In genomic region chr6:88918802-88919201, GRCm38 (mm10) we compare ENCODE assay signal across 15 mouse cellular contexts.
"Had no signal": no experiment of that assay in that cellular context is flagged by ENCODE, and none has a peak within 500 bp of the region (broad histone marks: within the 10 kb centered on the region; RNA-seq: fewer than 3 reads in every experiment).

No protein-coding gene starts in this region.

- H3K27ac ChIP-seq: intestine, embryonic 15.5 days; kidney, embryonic 15.5 days; left cerebral cortex, adult 2 months; liver, embryonic 14.5 days; lung, embryonic 15.5 days; midbrain, embryonic 10.5 days had no signal

- H3K27me3 ChIP-seq: intestine, embryonic 15.5 days; kidney, embryonic 15.5 days; lung, embryonic 15.5 days had no signal

- DNase-seq: kidney, adult 11 months; kidney, adult 8-10 months; kidney, postnatal 10 days; kidney, postnatal 36 days; layer of hippocampus, postnatal 36 days; midbrain, embryonic 14.5 days; thymus, adult 18-20 months had no signal

- H3K4me1 ChIP-seq: intestine, embryonic 15.5 days; kidney, embryonic 15.5 days had no signal

- ATAC-seq: hindbrain, embryonic 16.5 days; intestine, embryonic 15.5 days had no signal

- H3K4me3 ChIP-seq: intestine, embryonic 15.5 days; kidney, embryonic 15.5 days; left cerebral cortex, adult 2 months; lung, embryonic 15.5 days; megakaryocyte, embryonic 14.5 days had no signal

- H3K9ac ChIP-seq: intestine, embryonic 15.5 days; kidney, embryonic 15.5 days; liver, embryonic 14.5 days; lung, embryonic 15.5 days had no signal

- H3K36me3 ChIP-seq: intestine, embryonic 15.5 days; kidney, embryonic 15.5 days; lung, embryonic 15.5 days; midbrain, embryonic 10.5 days had no signal

- H3K9me3 ChIP-seq: intestine, embryonic 15.5 days; kidney, embryonic 15.5 days; lung, embryonic 15.5 days; megakaryocyte, embryonic 14.5 days; midbrain, embryonic 10.5 days had no signal

- H3K4me2 ChIP-seq: intestine, embryonic 15.5 days; kidney, embryonic 15.5 days; lung, embryonic 15.5 days had no signal
